Mouse (Mus musculus) megakaryocyte, embryonic 14.5 days (primary cell): ENCODE measurements around the gene Unc5b.

Source experiments
- FLI1 ChIP-seq: IDR thresholded peaks from 2 replicates; pipeline ENCODE4 v1.6.1; 2012; ENCODE audit warnings: low read length, inconsistent platforms, mixed read lengths
- GATA1 ChIP-seq: IDR thresholded peaks from 3 replicates; pipeline ENCODE4 v1.6.1; 2012; ENCODE audit warnings: mixed read lengths, low read length, inconsistent platforms, borderline replicate concordance

DNA sequence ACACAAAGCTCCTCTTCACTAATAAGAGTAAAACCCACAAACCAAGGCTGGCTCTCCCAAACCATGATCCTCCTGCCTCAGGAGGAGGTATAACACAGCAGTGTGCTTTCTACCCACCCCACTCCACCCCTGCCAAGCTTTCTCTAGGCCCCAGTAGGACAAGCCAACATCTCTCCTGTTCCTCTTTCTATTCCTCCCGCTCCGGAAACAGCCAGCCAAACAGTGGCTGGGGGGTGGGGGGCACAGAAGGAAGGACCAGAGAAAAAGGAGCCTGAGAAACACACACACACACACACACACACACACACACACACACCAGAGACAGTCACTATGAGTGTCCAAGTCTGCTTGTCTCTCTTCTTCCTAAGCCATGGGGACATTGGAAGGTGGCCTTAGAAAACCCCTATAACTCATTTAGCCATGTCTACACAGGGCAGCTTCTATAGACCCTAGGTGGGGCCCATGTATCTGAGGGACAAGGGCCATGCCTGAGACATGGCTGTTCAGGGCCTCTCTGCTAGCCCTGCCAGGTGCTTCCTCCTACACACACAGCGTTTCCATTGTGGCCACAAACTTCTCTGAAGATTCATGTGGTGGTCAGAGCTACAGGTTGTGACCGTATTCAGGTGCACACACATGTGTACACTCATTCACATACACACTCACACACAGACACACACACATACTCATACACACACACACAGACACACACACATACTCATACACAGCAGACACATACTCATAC is 91.6 kb downstream of the Unc5b start:
- TF ChIP-seq GATA1 = no peak
- no peak for TF ChIP-seq FLI1
